Mouse (Mus musculus) spleen, postnatal 0 days (tissue): ENCODE measurements around the gene Dnph1. TPM values are rescaled to one million over a fixed set of nuclear protein-coding genes. Genes with fewer than 3 reads are reported as not detected.

Experiments used
- polyA plus RNA-seq: library from polyadenylated mRNA; unstranded; fragments of >200 nt; fragmentation: Nextera tagmentation; extraction: Ambion mirVana; gene quantifications from 2 replicates; pipeline ENCODE4 v1.2.1, GENCODE M21; 2015

Gene Dnph1
- 27.4 and 31.3 TPM in 2 replicates for polyA plus RNA-seq

DNA sequence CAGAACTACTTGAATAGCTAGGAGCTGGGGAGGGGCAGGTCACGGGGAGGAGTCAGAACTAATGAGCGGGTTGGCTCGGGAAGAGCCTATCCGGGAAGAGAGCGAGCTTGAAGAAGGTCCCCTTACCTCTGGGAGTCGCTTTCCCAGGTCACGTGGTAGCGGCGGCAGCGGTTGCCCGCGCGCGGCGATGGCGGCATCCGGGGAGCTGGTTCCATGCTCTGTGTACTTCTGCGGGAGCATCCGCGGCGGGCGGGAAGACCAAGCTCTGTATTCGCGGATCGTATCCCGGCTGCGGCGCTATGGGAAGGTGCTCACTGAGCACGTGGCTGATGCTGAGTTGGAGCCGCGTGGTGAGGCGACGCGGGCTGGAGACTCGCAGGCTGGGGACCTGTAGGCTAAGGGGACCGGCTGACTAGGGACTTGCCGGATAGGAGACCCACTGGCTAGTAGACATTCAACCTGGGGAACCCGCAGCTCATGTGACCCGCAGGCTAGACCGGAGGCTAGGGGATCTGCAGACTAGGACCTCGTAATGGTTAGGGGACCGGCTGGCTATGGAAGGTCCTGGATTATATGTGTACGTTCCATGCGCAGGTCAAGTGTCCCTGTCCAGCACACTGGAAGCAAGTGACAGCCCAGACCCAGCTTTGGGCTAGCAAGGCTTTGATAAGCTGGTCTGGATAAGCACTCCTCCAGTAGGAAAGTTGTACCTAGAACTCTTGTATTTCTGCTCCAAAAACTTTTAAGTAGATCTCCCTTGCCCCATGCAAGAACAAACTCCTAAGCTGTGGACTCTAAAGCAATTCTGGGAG is at the start of gene Dnph1:
TSS of gene Dnph1 (plus strand) at position 89 of the 812 bp plus-strand sequence.

GRCm38 (mm10) chr17:46487431-46487830 is 9.1 kb upstream of the Dnph1 start, which contains the start of gene Ttbk1:
Ttbk1 (minus strand) TSS chr17:46487675.

DNA sequence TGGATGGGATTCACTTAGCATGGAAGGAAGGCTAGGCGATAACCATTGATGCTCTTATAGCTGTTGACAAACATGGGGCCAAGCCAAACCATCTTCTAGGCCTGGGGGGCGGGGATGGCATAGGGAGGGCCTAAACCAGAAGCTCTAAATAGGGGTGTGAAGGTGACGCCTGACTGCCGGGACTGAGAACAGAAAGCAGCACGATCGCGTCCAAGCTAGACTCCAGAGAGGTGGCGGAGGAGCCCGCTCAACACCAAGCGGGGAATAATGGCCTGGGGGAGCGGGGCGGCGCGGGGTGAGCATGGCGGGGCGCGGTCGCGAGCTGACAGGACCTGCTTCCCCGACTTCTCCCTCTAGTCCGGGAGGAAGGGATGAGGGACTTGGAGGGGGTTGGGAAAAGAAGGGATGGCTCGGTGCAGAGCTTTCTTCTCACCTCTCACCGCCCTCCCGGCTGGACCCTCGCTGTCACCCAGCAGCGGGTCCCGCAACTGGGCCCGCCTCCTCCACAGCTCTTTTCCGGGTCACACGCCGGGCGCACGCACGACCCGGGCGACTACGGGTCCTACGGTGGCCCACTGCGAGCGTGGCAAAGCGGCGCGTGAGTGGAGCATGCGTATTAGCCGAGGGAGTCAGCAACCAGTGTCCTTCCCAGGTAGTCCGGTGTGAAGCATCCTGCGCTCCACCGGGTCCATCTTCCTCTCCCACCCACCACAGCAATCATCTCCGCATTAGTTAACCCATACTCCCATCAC is 49.5 kb downstream of the Dnph1 start, which contains the start of gene Cul9:
TSS of gene Cul9 (minus strand) at position 576 of the 752 bp plus-strand sequence.

Other genes starting within 250 kb of the Dnph1 start
- 51.1 and 52.9 TPM in 2 replicates for gene Polr1c, start 248.7 kb upstream of the Dnph1 start, polyA plus RNA-seq
- gene Yipf3, start 248.6 kb upstream of the Dnph1 start, polyA plus RNA-seq = 57.2 and 72.5 TPM in 2 replicates
- gene Lrrc73, start 243.2 kb upstream of the Dnph1 start, polyA plus RNA-seq = 0.12 and 0.13 TPM in 2 replicates
- 12.8 and 13.7 TPM in 2 replicates for gene Tjap1, start 213.7 kb upstream of the Dnph1 start, polyA plus RNA-seq
- gene Dlk2, start 199.3 kb upstream of the Dnph1 start, polyA plus RNA-seq = 0.11 and 0.14 TPM in 2 replicates
- gene Abcc10, start 168.4 kb upstream of the Dnph1 start, polyA plus RNA-seq = 2.1 and 2.7 TPM in 2 replicates
- 2.9 and 3.3 TPM in 2 replicates for gene Zfp318, start 113.0 kb upstream of the Dnph1 start, polyA plus RNA-seq
- gene Crip3, start 67.8 kb upstream of the Dnph1 start, polyA plus RNA-seq = 0.33 TPM in 1 of 2 replicates, not detected in the other
- not detected in 2 replicates for gene Slc22a7, start 58.3 kb upstream of the Dnph1 start, polyA plus RNA-seq
- gene Ttbk1, start 9.0 kb upstream of the Dnph1 start, polyA plus RNA-seq = not detected in 2 replicates
- 1.4 and 1.5 TPM in 2 replicates for gene Cul9, start 49.7 kb downstream of the Dnph1 start, polyA plus RNA-seq
- gene Srf, start 59.5 kb downstream of the Dnph1 start, polyA plus RNA-seq = 5.2 and 5.5 TPM in 2 replicates
- gene Ptk7, start 132.8 kb downstream of the Dnph1 start, polyA plus RNA-seq = 20.2 and 28.0 TPM in 2 replicates
- 8.1 and 12.2 TPM in 2 replicates for gene Klc4, start 149.3 kb downstream of the Dnph1 start, polyA plus RNA-seq
- gene Mrpl2, start 149.5 kb downstream of the Dnph1 start, polyA plus RNA-seq = 96.7 and 107 TPM in 2 replicates
- 11.8 and 15.2 TPM in 2 replicates for gene Cul7, start 153.6 kb downstream of the Dnph1 start, polyA plus RNA-seq
- gene Rrp36, start 177.6 kb downstream of the Dnph1 start, polyA plus RNA-seq = 31.8 and 34.5 TPM in 2 replicates
- 58.9 and 66.0 TPM in 2 replicates for gene Mea1, start 182.1 kb downstream of the Dnph1 start, polyA plus RNA-seq
- 74.7 and 78.1 TPM in 2 replicates for gene Klhdc3, start 184.2 kb downstream of the Dnph1 start, polyA plus RNA-seq
- gene Ppp2r5d, start 208.4 kb downstream of the Dnph1 start, polyA plus RNA-seq = 18.3 and 24.4 TPM in 2 replicates
- 9.2 and 11.7 TPM in 2 replicates for gene Pex6, start 214.8 kb downstream of the Dnph1 start, polyA plus RNA-seq
- 0.81 and 1.1 TPM in 2 replicates for gene Gnmt, start 232.5 kb downstream of the Dnph1 start, polyA plus RNA-seq